Mouse (Mus musculus) ovary, adult 18-20 months (tissue): ENCODE results near the gene Selenos.
"Not testable (repeated sequence)": the region's sequence is repeated elsewhere in the genome, so short reads cannot be mapped to it uniquely, and the experiment has no call there.

Experiments
- DNase-seq: peaks from one replicate; pipeline ENCODE4 v3.0.0; 2022; ENCODE audit warnings: low spot score, mixed read lengths

Selenos gene

DNA sequence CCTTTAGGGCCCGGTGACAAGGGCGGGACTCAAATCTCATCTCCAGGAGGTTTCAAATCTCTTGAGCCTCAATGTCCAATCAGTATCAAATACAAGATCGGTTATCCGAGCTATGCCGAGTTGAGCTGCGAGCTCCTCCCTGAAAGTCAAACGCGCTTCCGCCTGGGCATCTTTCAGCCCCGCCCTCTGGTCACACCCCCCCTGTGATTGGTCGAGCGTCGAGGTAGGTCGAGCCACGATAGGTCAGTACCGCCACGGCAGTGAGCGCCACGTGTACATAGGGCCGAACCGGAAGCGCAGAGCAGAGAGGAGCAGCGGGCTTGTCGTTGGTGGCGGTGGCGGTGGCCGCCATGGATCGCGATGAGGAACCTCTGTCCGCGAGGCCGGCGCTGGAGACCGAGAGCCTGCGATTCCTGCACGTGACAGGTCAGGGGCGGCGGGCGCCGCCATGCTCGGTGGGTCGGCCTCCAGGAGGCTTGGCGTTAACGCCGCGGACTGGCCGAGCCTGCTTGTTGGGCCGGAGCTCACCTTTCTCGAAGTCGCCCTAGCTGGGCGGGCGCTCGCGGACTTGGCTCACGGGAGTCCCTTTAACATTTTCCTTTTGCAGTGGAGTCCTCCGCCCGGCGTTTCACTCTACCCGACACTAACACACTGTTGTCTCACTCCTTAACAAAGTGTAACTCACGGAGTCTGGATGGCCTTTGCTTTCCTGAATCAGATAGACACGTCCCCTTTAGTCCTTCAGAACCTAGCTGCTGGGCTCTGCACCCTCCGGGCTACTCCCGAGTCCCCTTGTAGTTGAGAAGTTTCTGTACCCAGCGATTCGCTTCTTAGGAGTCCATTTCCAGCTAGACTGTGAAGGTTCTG, at the start of gene Selenos:
Gene Selenos (plus strand): TSS at position 286 of the 867 bp plus-strand sequence.
- peak; percentile 95 for DNase-seq

GRCm38 (mm10) chr7:66036809-66037208, 42.6 kb upstream of the Selenos start:
- no peak for DNase-seq

- no peak for DNase-seq
Observed at GRCm38 (mm10) chr7:66038261-66038660, 41.2 kb upstream of the Selenos start.

GRCm38 (mm10) chr7:66038730-66039129, 40.7 kb upstream of the Selenos start:
- DNase-seq = no peak

- no peak for DNase-seq
Observed at GRCm38 (mm10) chr7:66040026-66040814, 39.2 kb upstream of the Selenos start.

- no peak for DNase-seq
Observed at GRCm38 (mm10) chr7:66043552-66044459, 35.6 kb upstream of the Selenos start, which contains the start of gene Gm45213. Gene Gm45213 (plus strand): TSS chr7:66043602.

DNA sequence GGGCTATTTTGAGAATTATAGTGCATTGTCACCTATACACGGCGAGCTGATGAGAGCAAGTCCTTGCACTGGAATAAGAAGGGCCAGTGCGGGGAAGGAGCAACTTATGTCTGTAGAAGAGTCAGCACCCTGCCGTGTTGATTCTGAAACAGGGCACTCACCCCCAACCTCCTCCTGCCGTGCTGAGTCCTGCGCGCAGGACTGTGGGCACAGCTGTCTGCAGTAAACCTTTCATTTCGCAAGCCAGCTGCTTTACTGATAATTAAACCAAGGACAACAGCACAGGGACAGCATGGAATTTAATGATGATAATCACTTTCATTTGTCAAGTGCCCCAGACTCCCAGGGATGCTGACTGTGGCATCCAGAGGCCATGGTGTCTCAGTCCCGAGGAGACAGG, 34.8 kb upstream of the Selenos start:
- no peak for DNase-seq

DNA sequence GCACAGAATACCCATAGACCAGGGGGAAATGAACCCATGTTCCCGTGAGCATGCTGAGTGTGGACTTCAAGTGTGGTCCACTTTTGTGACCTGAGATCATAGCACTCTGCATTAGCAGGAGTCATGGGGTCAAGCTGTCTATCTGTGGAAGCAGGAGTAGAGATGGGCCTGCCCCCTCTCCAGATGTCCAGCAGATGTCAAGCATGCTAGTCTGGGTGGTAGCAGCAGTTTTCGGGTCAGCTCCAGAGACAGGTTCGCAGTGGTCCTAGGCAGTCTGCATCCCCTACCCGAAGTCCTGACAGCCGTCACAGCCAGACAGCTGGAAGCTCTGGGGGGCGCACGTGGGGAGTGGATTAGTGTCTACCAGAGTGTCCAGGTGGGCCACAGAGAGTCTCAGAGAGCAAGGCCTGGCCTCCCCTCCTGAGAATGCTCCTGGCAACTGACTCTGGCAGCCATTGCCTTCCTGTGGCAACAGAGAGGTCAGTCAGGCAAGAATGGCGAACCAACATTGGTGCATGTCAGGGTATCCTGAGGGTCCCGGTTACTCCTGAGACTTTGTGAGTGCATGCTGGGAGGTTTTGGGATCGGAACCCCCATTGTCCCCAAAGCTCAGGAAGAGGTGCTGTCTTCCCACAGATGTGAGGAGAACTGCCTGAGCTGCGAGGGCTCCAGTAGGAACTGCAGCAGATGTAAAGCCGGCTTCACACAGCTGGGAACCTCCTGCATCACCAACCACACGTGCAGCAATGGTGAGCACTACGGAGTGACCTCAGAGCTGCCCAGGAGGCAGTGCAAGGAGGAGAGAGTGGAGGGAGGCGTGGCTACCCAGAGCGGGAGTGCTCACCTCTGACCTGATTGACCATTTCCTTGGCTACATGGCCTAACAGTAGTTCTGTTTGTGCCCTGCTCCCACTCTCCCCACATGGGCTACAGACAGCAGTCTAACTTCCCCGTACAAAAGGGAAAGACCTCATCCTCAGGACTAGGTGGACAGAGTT, 32.2 kb upstream of the Selenos start:
- no peak for DNase-seq

GRCm38 (mm10) chr7:66047975-66048374, 31.5 kb upstream of the Selenos start:
- no peak for DNase-seq

- no peak for DNase-seq
Observed at GRCm38 (mm10) chr7:66048446-66049230, 30.8 kb upstream of the Selenos start.

GRCm38 (mm10) chr7:66053946-66054483, 25.4 kb upstream of the Selenos start:
- DNase-seq = no peak

DNA sequence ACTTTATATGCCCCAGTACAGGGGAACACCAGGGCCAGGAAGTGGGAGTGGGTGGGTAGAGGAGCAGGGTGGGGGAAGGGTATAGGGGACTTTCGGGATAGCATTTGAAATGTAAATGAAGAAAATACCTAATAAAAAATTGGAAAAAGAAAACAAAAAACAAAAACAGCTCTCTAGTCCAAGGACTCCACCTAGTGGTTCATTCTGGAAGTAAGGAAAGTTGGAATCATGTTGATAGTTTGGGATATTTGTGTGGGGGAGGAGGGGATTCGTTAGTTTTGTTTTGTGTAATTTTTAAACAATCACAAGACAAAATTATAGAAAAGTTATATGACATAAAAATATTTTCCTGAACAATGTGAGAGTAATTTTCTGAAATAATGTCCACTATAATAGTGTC, 24.1 kb upstream of the Selenos start:
- not testable (repeated sequence) for DNase-seq

DNA sequence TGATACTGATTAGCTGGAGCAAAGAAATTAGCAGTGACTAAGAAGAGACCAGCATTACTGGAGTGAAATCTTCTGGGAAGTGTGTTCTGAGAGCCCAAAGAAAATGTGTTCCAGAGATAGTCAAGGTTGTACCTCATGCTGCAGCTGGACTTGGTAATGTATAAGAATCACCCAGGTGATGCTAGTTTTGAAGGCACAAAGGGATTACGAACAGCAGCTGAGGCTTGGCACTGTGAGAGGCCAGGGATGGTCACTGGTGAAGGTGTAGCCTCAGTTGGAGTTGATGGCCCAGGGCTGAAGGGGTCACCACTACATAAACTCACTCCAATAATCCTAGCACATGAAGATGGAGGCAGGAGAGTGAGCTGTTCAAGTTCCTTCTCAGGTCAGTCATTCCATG, 20.7 kb upstream of the Selenos start, which contains the start of gene Snrpa1:
Gene Snrpa1 (plus strand): TSS at position 301 of the 400 bp plus-strand sequence.
- no peak for DNase-seq

GRCm38 (mm10) chr7:66060066-66060956, 19.1 kb upstream of the Selenos start:
- DNase-seq = peak; percentile 76

DNA sequence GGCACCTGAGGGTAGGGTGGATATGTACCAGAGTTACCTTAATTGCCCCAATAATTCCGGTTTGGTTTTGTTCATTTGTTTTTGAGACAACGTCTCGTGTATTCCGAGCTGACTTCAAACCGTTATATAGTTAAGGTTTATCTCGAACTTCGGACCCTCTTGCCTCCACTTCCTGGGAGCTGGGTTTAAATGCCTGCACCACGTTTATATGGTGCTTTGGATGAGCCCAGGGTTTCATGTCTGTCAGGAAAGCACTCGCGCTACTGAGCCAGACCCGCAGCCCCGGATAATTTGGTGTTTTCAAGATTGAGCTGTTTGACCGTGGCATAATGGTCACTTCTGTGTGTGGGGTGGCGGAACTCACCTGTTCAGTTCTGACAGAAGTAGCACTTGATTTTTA, 18.4 kb upstream of the Selenos start:
- no peak for DNase-seq

DNA sequence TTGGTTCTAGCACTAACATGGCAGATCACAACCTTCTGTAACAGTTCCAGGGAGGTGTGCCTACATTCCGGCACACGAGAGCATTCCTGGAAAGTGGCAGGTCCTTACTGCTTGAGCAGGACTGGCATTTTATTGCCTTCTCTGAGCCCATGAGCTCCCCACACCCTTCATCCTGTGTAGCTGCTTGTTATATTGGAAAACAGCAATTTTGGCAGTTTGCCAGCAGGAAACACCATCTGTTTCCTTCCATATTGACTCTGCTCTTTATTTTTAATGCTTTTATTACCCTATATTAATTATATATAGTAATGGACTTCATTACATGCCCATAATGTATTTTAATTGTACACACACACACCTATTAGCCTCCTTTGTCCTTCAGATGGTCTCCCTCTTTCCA, 3.0 kb upstream of the Selenos start:
- no peak for DNase-seq

- DNase-seq = no peak
Observed at GRCm38 (mm10) chr7:66080231-66080613, 773 bp downstream of the Selenos start.

DNA sequence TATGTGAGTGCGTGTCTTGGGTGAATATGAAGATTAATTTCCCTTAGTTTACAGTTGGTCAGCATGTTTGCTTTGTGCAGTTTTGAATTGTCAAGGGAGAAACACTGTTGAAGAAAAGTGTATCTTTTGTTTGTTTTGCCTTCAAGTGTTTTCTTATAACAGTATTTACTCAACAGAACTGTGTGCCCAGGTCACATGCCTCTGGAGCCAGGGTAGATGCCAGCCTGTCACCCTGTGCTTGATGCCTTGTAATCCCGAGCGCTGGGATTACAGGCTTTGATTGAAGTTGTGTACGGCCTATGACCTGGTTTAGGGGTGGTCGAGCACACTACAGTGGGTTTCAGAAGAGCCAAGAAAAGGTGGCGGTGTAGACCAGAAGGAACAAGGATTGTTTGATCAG, 4.3 kb downstream of the Selenos start:
- no peak for DNase-seq
